Mouse (Mus musculus) layer of hippocampus, adult 11-12 months (tissue): ENCODE results near the gene Rab33b.

Source experiments
- DNase-seq: peaks from one replicate; pipeline ENCODE4 v3.0.0; 2022; ENCODE audit warnings: low spot score

Gene Rab33b

GRCm38 (mm10) chr3:51511983-51512382 is 28.3 kb downstream of the Rab33b start:
- DNase-seq, result no peak

GRCm38 (mm10) chr3:51517467-51517866 is 33.7 kb downstream of the Rab33b start:
- DNase-seq, result no peak

- DNase-seq, result no peak
These were observed 34.4 kb downstream of the Rab33b start for GRCm38 (mm10) chr3:51517878-51518762.

- no peak for DNase-seq
These were observed 35.0 kb downstream of the Rab33b start for GRCm38 (mm10) chr3:51518763-51519121.

DNA sequence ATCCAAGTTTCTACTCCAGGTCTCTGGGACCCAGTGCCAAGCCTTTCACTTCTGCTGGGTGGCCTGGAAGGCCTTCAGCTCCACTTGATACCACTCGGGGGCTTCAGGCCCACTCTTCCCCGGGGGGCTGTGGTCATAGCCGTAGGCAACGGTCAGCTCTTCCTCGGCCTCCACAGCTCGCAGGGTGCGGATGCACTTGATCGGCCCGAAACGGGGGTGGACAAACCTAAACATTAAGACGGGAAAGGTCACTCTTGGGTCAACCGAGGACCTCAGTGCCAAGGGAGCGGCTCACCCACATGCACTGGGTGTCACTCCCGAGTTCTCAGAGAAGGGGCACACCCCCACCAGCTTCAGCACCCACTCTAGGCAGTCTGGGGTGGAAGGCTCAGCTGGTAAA is 37.5 kb downstream of the Rab33b start:
- DNase-seq, result no peak

DNA sequence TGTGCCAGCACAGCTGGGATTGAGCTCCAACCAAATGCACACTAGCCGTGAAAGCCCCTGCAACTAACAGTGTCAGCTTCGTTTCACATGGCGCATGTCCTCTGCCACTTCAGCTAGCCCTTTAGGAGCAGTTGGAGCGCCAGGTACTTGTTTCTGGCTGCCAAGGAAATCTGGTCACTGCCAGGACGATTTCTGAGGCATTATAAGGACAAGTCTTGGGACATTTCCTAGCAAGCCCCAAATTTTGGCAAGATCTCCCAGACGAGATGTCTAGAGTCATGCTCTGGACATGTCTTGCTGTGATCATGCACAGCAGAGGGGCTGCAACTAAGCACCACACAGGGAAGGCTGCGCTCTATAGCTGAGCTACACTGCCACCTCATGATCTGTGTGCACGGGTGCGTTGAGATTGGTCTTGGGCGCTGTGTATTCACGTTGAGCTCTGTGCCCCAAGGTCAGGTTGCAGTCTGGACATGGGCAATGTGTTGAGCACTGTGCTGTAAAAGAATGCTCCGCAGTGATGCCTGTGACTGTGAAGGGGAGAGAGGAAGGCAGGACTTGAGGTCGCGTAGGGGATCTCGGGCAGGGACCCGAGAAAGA is 41.6 kb downstream of the Rab33b start:
- no peak for DNase-seq

GRCm38 (mm10) chr3:51526891-51527290 is 43.2 kb downstream of the Rab33b start:
- no peak for DNase-seq

- DNase-seq, result peak; percentile 66
These were observed 48.0 kb downstream of the Rab33b start for GRCm38 (mm10) chr3:51531473-51532281.

GRCm38 (mm10) chr3:51532282-51532620 is 48.5 kb downstream of the Rab33b start:
- no peak for DNase-seq

DNA sequence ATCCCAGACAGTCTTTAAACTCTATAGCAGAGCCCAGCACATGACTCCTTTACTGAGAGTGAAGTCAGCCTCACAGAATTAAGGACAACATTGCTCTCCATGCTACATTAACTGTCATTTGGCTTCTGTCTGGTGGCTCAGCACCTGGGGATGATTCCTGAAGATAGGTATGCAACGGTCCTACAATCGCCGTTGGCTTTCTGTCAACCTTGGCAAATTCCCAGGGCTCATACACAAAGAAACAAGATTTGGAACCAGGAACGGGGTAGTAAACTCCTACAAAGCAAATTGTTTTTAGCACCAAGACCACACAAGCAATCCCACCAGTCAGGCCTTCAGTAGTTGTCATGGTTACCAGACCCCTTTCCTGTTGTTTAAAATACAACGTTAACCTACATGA is 49.9 kb downstream of the Rab33b start:
- no peak for DNase-seq

GRCm38 (mm10) chr3:51534013-51534412 is 50.3 kb downstream of the Rab33b start:
- no peak for DNase-seq

GRCm38 (mm10) chr3:51539567-51540408 is 56.1 kb downstream of the Rab33b start:
- peak; percentile 60 for DNase-seq

DNA sequence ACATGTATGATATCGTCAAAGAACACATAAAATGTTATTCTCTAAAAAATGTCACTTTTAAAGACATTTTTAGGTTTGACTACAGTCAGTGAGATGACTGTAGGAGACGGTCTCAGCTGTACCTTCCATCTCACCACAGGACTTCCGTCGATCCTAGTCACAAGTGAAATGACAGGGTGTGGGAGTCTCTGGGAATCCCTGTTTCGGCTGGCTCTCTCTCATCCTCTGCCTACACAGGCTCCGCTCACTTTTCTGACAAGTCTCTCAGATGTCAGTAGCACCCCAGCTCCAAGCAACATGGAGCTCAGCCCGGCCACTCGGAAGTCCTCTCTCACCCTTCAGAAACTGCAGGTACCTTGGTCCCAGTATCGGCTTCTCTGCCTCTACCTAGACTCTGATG is 56.9 kb downstream of the Rab33b start:
- DNase-seq, result no peak

DNA sequence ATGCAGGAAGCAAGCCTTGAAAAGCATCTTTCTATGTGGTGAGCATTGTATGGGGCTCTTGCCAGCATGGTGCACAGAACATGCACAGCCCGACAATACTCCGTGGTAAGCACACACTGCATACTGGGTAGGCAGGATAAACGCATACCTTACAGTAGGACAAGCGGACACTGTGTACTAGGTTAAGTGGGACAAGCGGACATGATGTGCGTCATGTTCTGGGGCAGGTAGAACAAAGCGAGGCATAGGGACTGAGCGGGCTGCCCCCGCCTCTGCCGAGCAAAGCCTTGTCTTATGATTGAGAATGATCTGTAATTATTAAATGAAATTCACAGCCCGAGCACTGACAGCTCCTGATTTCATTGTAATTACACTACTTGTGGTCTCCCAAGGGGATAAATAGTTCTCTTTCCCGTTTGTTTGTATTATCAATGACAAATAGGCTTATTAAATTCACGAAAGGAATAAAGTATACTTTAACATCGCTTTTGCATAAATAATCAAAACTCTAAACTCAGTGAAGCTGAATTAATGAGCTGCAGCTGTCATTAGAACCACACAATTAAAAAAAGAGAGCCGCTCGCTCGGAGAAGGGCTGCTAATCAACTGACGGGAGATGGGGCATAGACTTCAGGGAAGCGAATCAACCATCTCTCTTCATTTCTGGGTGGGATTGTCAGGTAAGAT is 60.9 kb downstream of the Rab33b start:
- DNase-seq, result no peak
